Mouse (Mus musculus) cerebellum, postnatal 10 days (tissue): ENCODE results near the gene Plekho1.
A peak's percentile ranks its signal among the peaks of the same experiment; 100 is the strongest.
"Not testable (repeated sequence)": the region's sequence is repeated elsewhere in the genome, so short reads cannot be mapped to it uniquely, and the experiment has no call there.

Experiments used
- DNase-seq, 2 experiments: peaks; one replicate each; pipeline ENCODE4 v3.0.0; 2021; ENCODE audit warnings: mixed read lengths in 2 of 2

The Plekho1 gene

DNA sequence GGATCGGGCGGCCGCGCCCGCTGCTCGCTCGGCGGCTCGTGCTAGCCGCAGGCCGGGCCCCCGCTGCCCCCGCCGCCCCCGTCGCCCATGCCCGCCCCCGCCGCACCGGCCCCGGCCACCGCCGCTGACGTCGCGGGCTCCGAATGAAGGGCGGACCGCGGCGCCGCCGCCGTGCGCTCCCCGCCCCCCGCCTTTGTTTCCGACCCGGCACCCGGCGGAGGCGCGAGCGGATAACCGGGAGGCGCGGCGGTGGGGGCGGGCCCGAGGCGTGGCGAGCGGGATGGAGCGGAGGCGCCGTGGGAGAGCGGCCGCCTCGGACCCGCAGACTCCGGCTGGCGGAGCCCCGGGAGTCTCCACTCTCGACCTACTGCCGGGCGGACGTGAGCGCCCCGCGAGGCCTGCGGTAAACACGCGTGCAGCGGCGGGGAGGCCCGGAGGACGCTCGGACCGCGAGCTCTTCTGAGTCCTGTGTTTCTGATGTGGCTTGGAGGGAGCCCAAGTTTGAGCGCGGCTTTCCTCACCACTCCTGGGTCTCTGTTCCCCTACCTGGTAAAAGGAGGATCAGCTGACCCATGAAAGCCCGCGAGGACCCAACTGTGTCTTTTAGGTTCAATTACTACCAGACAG, at the start of gene Plekho1:
TSS of gene Plekho1 (minus strand) at position 200 of the 627 bp plus-strand sequence.
- DNase-seq: peak; percentile 81 to 86

DNA sequence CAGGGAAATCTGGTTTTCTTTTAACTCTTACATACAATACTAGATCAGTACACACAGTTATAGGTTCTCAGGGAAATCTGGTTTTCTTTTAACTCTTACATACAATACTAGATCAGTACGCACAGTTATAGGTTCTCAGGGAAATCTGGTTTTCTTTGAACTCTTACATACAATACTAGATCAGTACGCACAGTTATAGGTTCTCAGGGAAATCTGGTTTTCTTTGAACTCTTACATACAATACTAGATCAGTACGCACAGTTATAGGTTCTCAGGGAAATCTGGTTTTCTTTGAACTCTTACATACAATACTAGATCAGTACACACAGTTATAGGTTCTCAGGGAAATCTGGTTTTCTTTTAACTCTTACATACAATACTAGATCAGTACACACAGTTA, 48.8 kb upstream of the Plekho1 start:
- not testable (repeated sequence) for DNase-seq

DNA sequence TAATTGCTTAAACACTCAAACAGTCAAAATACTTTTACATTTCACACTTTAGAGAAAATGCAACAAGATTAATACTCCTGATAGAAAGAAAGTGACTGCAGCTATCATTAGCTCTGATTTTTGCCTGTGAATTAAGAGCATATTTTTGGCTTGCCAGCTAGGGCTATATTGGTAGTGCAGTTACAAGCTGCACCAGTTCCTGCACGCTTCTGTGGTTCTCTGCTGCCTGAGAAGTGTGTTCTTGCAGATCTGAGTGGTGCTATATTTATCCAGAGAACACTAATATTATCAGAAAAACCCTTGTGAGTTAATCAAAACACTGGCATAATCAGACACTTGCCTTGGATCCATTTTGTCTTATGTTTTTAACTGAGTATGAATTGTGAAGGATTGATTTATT, 47.3 kb upstream of the Plekho1 start:
- no peak for DNase-seq

DNA sequence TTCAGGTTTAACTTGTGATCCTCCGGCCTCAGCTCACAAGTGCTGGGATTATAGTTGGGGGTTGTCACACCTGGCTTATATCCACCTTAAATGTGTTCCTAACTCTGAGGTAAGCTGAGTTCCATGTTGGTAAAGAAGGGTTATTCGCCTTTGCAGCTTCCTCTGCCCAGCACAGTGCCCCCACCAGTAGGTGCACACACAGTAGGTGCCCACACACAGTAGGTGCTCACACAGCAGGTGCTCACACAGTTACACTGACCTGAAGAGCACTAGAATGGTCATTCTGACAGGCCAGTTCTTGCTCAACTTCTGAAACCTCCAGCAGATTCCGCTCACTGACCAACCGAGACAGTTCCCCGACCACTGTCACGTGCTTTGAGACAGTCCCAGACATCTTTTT, 45.3 kb upstream of the Plekho1 start:
- no peak for DNase-seq

DNA sequence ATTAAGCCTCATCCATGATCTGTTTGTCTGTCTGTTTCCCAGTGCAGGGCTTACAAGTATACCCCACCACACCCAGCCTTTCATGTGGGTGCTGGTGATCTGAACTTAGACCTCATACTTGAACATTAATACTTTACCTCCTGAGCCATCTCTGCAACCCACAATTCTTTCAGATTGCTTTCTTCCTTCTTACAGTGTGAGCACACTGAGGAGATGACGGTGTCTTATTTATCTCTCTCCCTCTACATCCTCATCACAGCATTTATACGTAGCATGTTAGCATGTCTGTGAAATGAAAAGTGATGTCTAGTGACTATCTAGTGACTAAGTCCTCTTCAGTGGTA, 44.8 kb upstream of the Plekho1 start:
- DNase-seq: no peak

DNA sequence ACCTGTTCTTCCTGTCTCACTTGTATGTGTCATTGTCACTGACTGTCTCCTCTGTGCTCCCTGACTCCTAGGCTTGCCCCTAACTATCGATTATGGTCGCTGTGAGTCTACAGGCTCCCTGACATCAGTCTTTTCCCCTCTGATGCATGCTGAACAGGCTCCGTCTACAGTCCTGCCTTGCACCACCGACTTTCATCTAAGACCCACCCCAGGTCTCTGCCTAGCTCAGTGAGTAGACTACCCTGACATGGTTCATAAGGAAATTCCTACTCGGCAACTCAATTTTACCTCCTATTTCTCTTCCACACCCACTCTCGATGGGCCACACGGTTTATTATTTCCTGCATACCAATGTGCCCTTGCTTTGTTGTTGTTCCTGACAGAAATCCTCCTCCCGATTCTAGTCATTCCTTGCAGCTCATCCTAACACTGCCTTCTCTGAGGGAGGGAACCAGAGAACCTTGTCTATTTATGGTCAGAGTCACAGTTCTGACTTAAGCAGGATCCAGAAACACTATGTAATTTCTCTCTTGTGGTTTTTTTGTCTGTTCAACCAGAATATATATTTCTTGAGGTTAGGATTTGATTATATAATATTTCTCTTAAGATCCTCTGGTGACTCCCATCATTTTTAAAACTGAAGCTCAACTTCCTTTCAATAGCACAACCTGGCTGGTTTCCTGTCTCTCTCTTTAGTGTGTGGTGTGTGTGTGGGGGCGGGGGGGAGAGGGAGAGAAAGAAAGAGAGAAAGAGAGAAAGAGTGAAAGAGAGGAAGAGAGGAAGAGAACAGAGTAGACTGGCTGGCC, 44.3 kb upstream of the Plekho1 start:
- no peak for DNase-seq

DNA sequence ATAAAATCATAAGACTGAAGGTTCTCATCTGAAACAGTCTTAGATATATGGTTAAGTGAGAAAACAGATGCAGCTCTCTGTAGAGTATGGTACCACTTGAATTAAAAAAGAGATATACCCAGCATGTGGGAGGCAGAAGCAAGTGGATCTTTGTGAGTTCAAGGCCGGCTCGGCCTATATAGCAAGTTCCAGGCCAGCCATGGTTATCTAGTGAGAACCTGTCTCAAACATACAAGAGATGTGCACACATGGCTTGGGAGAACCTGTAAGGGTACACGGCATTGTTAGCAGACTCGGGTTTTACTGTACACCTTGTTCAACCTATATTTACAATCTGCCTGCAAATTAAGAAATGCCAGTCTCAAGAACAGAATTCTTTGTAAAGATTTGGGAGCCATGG, 43.0 kb upstream of the Plekho1 start:
- DNase-seq: no peak

DNA sequence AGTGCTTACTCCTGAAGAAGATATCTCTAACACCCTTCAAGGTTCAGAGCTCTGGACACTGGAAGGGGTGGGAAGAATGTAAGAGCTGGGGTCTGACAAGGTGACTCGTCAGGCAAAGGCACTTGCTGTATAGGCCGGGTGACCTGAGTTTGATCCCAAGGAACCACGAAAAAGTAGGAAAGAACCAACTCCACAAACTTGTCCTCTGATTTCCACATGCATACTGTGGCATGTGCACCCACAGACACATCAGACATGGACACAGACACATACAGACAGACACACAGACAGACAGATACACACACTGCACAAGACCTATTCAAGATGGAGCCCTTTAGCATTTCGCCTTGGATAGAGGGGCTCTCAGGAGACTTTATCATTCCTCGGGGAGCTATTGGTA, 42.4 kb upstream of the Plekho1 start:
- no peak for DNase-seq

DNA sequence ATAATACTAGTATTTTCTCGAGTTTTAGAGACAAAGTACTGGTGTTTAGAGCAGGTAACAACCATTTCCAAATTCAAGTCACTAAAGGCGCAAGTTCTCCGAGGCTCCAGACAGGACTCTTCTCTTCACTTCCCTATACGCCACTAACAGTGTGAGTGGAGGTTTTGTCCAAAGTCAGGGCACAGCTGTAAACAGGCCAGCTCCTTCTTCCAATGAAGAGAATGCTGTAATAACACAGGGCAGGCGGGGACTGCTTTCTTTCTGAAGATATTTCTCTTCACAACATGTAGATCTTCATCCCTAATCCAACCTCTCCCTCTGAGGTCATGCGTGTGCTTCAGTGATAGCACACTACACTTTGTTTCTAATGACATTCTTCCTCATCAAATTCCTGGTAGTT, 41.0 kb upstream of the Plekho1 start:
- DNase-seq: no peak

DNA sequence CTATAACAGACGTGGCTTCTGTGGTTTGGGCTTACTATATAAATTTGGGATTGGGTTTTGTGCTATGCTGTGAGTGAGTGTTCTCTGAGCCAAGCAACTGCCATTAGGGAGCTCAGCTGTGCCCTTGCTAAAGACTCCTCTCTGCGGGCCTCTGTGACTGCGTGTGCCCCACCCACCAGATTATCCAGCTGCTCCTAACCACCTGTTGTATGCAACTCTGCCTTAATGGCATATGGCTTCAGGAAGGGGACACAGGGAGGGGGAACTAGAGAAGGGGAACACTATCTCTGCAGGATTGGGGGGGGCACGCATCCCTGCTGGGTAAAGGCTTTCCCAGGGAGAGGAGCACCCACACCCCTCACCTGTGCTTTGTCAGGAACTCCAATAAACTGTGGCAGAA, 37.2 kb upstream of the Plekho1 start:
- no peak for DNase-seq

DNA sequence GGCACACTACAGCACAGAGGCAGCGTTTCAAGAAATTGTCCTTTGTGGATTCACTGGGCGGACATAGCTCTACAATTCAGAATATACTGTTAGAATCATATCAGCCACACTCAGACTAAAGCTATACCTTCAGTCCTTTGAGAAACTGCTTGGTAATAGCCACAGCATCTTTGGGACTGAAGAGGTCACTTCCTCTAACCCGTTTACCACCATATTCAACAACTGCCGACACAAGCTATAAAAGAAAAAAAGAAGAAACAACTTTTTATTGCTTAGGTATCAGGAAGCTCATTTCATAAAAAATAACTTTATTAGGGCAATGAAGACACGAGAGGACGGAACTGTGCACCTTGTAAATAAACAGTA, 36.8 kb upstream of the Plekho1 start:
- DNase-seq: no peak

DNA sequence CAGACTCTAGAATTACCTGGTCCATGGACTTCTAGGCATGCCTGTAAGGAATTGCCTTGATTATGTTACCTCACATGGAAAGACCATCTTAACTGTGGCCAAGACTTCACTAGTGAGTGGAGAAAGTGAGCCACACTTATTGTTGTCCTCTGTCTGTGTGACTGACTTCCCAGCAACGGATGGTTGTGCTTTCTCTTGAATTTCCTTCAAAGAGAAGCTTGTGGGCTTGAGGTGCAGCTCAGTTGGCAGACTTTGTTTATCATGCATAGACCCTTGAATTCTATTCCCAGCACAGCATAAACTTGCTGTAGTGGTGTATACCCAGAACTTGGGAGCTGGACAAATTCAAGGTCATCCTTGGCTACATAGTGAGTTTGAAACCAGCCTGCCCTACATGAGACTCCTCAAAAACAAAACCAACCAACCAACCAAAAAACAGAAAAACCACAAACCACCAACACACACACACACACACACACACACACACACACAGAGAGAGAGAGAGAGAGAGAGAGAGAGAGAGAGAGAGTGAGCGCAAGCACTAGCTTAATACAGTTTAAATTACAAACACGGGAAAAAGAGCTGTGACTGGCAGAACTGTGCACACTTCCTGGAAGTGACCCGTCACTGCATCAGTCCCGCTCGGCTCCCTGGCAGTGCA, 36.3 kb upstream of the Plekho1 start:
- DNase-seq: no peak

DNA sequence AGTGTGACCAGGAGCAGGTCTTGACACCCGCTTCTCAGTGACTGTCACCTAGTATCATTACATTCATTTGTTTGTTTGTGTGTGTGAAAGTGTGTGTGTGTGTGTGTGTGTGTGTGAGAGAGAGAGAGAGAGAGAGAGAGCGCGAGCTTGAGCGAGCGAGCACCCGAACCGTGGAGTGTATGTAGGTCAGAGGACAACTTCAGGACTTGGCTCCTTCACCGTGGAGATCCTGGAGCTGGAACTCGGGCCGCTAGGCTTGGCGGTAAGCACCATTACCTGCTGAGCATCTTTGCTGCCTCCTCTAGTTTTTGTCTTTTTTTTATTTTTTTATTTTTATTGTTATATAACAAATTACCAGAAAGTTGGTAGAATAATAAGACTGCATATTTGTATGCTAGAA, 34.0 kb upstream of the Plekho1 start:
- peak; percentile 48 to 51 for DNase-seq

DNA sequence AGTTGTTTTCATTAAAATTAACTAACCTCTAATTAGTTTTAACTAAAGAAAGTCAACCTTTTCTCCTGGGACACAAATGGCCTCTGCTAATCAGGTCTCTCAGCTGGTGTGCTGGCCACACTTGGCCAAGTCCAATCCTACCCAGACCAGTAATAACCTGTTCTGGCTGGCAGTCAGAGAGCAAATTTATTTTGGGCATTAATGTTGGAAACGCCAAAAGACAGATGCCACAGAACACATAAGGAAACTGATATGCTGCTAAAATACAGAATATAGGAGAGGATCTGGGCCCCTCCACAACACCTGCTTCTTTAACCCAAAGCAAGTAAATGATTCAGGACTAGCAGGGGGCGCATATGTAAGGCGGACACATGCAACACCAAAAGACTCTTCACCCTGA, 33.5 kb upstream of the Plekho1 start:
- peak; percentile 54 to 68 for DNase-seq

DNA sequence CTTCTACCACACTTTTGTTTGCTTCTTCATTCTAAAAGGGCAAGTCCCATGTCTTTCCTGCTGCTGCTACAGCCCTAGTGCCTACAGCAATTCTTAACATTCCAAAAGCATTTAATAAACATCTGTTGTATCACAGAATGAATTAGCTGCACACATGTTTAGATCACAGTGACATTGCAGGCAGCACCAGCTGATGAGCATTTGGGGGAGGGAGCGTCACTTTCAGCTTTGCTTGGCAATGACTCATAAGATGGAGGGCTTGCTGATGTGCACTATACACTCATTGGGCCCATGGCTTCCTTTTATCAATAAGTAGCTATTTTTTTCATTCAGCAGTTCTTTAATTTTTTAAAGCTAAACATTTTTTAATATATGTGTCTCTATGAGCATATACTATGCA, 32.1 kb upstream of the Plekho1 start:
- DNase-seq: no peak

DNA sequence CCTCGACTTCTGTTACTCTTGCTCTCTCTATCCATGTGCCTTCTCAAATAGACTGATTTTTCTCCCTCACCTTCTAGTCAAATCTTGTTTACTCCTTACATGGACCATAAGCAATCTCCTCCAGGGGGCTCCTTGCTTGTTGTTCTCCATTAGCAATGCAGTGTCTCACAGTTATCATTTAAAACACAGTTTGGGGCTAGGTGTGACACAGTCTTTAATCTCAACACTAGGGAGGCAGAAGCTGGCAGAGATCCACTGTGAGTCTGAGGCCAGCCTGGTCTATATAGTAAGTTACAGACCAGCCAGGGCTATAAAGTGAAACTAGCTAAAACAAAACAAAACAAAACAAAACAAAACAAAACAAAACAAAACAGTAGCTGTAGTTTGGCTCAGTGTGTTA, 31.3 kb upstream of the Plekho1 start:
- no peak for DNase-seq

DNA sequence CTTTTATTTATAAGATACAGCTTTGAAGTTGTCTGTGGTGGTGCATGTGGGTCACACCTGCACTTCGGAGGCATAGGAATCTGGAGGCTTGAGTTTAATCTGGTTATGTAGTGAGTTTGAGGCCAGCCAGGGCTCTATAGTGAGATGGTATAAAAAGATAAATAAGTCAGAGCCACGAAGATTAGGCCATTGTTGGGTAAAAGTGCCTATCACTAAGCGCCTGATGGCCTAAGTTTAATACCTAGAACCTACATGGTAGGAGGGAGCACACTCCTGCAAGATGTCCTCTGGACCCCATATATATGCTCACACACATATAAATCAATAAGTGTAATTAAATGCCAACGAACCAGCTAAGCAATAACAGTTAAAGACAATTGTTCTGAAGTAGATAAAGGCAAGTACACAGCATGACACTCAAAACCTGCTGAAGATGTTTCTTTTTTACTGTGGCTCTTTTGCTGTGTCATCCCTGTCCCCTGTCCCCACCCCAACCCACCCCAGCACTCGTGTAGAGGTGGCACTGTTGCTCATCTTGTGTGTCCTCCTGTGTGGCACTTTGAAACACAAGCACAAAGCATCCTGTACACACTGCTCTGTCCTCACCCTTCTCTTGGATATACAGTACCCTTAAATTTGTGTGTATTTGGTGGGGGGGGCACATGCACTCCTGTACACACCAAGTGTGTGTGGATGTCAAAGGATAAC, 25.8 kb upstream of the Plekho1 start:
- DNase-seq: no peak

DNA sequence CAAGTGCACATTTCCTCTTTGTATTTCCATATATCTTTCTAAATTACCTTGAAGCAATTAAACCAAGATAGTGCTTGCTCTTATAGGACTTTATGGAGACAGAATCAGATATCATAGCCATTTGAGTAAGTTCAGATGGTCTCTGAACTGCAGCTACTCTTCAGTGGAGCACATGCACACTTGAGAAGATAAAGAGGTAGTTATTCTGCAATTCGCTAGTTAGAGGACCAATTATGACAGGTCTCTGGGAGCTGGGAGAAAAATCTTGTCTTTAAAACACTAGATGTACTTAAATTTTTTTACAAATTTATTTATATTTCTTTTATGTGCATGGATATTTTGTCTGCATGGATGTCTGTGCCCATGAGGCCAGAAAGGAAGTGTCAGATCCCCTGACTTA, 24.9 kb upstream of the Plekho1 start:
- no peak for DNase-seq

DNA sequence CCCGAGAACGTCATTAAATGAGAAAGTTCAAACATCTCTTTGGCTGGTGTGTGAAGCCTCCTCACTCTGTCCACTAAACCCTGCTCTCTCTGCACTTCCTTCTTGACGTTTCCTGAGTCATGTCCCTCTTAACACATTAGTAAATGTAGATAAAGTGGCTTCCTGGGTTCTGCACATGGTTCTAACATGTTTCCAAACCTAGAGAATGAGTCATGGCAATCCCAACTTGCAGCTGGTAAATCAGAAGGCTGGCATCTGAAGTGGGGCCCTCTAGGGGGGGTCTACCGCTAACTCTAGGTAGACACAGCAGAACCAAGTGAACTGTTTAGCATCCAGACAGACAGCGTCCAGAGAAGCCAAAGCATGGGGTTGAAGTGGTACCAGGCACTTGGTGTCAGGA, 21.7 kb upstream of the Plekho1 start:
- DNase-seq: no peak

DNA sequence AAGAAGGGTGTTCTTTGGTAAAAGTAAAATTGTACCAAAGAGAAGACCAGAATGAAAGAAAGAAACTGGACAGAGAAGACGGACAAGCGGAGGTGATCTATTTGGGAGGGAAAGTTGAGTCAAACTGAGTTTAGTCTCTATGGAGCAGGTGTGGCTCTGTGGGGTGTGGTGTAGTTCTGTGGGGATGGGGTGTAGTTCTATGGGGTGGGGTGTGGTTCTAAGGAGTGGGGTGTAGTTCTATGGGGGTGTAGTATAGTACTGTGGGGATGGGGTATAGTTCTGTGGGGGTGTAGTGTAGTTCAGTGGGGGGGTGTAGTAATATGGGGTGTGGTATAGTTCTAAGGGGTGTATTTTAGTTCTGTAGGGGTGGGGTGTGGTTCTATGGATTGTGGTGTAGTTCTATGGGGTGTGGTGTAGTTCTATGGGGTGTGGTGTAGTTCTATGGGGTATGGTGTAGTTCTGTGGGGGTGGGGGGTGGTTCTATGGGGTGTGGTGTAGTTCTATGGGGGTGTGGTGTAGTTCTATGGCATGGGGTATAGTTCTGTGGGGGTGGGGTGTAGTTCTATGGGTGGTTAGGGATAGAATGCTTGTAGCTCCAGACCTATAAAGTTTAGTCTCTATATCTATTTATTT, 20.6 kb upstream of the Plekho1 start:
- no peak for DNase-seq

DNA sequence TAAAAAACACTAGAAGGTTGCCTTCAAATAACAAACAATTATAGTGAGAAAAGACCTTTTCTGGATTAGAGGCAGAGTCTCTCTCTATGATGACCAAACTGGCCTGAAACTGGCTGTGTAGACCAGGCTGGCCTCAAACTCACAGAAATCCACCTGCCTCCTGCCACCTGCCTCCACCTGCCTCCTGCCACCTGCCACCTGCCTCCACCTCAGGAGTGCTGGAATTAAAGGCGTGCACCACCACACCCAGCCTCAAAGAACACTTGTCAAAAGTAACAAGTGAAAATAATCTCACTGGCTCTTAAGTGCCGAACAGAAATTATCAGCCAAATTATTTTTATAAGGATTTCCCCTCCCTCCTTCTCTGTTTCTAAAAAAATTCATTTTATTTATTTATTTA, 19.9 kb upstream of the Plekho1 start:
- no peak for DNase-seq

DNA sequence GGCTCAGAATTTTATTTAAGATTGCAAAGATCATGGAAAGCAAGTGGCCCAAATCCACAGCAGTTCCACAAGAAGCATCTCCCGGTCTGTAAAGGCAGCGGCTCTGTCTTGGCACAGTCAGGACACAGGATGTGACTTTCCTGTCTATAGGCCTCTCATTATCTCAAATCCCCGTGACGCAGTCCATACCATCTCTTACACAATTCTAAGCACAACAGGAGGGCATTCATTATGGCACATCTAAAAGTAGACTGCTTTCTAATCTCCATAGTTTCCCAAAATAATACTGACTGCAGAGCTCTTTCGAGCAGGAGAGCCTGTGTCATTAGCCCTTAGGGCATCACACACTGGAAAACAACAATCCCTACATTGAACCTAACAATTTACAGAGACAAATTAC, 17.0 kb upstream of the Plekho1 start:
- no peak for DNase-seq

DNA sequence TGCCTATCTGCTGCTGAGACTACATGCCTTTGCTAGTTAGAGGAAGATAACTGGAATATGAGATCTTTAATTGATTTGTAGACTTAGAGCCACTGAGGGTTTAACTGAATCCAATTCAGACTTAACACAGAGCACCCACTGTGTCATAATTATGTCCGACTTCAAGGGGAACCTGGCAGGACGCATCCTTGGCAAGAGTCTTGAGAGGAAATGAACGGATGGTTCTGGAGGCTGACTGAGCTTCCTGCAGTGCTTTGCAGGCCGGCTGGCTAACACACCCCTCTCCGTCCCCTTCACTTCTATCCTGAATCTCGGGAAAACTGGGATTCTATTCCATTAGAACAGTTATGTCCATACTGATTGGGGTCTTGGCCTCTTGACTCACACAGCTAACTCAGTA, 12.7 kb upstream of the Plekho1 start:
- no peak for DNase-seq
